Mouse (Mus musculus) CD4-positive, CD25-positive, alpha-beta regulatory T cell, adult 2 months (primary cell): ENCODE results near the gene Ube2d1.
A peak's percentile ranks its signal among the peaks of the same experiment; 100 is the strongest.

ENCODE experiments used
- DNase-seq: peaks from one replicate; pipeline ENCODE4 v3.0.0-alpha.2; 2012; ENCODE audit warnings: low read depth, low spot score

Ube2d1 gene

GRCm38 (mm10) chr10:71223101-71223500 is 62.0 kb downstream of the Ube2d1 start:
- DNase-seq = no peak

GRCm38 (mm10) chr10:71222639-71223038 is 62.4 kb downstream of the Ube2d1 start:
- no peak for DNase-seq

GRCm38 (mm10) chr10:71218228-71218892 is 66.7 kb downstream of the Ube2d1 start:
- peak; percentile 79 for DNase-seq

GRCm38 (mm10) chr10:71215996-71216395 is 69.1 kb downstream of the Ube2d1 start:
- no peak for DNase-seq
